Mouse (Mus musculus): Measurements from ENCODE around the gene Polr1b. TPM values are rescaled to one million over a fixed set of nuclear protein-coding genes. Genes with fewer than 3 reads are reported as not detected.

Polr1b gene
- 34.4 and 34.9 TPM in 2 replicates for polyA plus RNA-seq (2012; rRNA removed)

DNA sequence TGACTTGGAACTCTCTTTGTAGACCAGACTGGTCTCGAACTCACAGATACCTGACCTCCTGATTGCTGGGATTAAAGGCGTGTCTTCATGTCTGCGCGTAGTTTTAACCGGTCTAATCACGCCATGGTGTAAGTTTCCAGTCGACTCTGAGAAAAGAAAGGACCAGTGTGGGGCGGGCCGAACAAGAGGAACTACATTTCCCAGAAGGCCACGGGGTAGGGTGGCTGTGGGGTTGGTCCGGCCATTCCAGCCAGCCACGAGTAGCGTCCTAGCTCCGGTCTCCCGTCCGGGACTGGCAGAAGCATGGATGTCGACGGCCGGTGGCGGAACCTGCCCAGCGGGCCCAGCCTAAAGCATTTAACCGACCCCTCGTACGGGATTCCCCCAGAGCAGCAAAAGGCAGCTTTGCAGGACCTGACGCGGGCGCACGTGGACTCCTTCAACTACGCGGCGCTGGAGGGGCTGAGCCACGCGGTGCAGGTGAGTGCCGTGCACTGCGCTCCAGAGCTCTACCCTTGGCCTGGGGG lies at the start of gene Polr1b:
Polr1b (plus strand) TSS at position 212 of the 527 bp plus-strand sequence.
- TF ChIP-seq POLR2A (IDR thresholded peaks at IDR 0.05; ENCODE audit: borderline replicate concordance, extremely low read depth, insufficient read depth, insufficient read length, poor library complexity, severe bottlenecking) (peak; percentile 38; the same call in 1 of the 2 replicates), CTCF (IDR thresholded peaks at IDR 0.05; ENCODE audit: borderline replicate concordance, extremely low read depth, insufficient read depth, insufficient read length) (no peak)
- peak; percentile 97 for DNase-seq (ENCODE audit: low read depth)

DNA sequence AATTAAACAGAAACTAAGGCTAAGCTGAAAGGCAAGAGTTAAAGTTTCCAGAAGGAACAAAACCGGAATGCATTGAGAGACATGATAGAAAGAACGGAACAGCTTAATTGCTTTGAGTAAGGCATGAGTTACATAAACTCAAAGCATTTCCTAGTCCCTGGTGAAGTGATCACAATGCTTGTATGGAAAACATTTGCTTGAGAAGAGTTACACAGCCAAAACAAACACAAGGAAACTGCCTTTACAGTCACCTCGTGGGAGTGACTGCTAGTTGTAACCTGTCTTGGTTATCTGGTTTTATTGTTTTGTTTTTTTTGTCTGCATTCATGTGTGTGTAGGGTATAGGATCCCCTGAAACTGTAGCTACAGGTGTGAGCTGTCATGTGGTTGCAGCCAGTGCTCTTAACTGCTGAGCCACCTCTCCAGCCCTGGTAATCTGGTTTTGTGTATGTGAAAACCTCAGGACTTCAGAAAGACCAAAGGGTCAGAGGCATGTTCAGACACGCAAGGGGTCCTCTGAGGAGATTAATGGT lies 48.3 kb upstream of the Polr1b start:
- TF ChIP-seq CTCF (IDR thresholded peaks at IDR 0.05; ENCODE audit: borderline replicate concordance, extremely low read depth, insufficient read depth, insufficient read length) (no peak), POLR2A (IDR thresholded peaks at IDR 0.05; ENCODE audit: borderline replicate concordance, extremely low read depth, insufficient read depth, insufficient read length, poor library complexity, severe bottlenecking) (no peak)
- DNase-seq (ENCODE audit: low read depth) = no peak

DNA sequence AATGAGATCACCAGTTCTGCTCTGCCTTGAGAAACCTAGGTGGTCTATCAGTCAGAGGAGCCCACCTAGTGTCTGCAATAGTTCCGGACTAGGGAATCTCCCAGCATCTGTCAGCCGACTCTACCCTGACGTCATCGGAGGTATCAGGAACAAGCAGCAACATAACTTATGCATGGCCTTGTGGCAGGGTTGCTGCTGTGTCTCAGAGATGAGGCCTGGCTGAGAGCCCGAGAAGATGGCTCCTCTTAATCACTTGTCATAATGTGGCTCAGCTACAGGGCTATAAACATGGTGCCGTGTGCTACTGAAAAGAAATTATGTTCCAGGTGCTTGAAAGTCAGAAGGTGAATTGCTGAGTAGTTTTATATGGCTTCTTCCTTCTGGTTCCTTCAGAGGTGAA lies 45.1 kb upstream of the Polr1b start:
- DNase-seq (ENCODE audit: low read depth) = no peak
- TF ChIP-seq CTCF (IDR thresholded peaks at IDR 0.05; ENCODE audit: borderline replicate concordance, extremely low read depth, insufficient read depth, insufficient read length) = no peak

DNA sequence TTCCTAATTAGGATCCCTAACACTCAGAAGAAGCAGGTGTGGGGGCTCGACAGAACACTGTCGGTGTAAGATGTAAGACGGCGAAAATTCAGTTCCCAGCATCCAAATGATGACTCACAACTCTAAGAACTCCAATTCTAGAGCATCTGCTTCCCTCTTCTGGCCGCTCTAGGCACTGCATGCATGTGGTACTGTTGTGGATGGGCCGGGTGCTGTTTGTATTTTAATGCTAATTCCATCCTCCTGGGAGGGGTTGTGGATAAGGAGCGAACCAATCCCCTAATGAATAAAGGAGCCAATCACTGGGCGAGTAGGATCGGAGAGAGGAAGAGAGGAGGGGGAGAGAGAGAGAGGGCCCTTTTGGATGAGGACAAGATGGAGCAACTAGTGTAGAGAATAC lies 44.2 kb upstream of the Polr1b start:
- TF ChIP-seq POLR2A (IDR thresholded peaks at IDR 0.05; ENCODE audit: borderline replicate concordance, extremely low read depth, insufficient read depth, insufficient read length, poor library complexity, severe bottlenecking) (no peak), CTCF (IDR thresholded peaks at IDR 0.05; ENCODE audit: borderline replicate concordance, extremely low read depth, insufficient read depth, insufficient read length) (peak; percentile 40; the same call in 1 of the 2 replicates)
- DNase-seq (ENCODE audit: low read depth) = peak; percentile 33

DNA sequence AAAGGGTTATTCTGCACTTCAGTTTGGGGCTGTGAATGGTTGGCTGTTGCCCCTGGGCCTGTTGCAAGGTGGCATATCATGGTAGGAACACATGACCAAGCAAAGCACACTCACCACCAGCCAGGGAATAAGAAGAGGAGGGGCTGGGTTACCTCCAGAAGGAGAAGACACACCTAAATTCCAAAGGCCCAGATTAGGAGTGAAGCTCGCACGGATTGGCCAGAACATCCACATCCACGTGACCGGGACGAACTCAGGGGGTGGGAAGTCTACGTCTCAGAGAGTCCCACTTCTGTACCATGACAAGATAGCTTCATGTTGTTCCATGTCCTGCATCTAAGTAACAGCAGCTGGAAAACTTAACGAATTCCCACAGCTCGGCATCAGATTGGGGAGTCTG lies 43.5 kb upstream of the Polr1b start:
- no peak for TF ChIP-seq POLR2A (IDR thresholded peaks at IDR 0.05; ENCODE audit: borderline replicate concordance, extremely low read depth, insufficient read depth, insufficient read length, poor library complexity, severe bottlenecking)
- no peak for TF ChIP-seq CTCF (IDR thresholded peaks at IDR 0.05; ENCODE audit: borderline replicate concordance, extremely low read depth, insufficient read depth, insufficient read length)

DNA sequence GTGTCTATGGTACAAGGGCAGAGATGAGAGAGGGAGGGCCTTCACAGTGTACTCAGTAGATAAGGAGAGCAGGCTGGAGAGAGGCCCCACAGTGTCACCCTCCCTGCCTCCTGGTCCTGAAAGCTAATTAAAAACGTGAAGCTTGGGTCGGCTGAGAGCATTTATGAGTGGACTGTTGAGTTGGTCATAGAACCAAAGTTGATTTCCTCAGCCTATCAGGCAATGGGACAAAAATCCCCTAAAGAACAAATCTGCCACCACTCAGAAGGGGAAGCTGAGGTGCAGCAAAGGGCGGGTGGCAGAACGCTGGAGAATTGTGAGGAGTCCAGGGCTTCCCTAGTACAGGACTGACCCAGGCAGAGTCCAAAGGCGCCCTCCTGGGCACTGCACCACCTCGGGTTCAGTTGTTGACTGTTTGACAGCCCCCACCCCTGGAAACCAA lies 42.9 kb upstream of the Polr1b start:
- no peak for TF ChIP-seq POLR2A (IDR thresholded peaks at IDR 0.05; ENCODE audit: borderline replicate concordance, extremely low read depth, insufficient read depth, insufficient read length, poor library complexity, severe bottlenecking)
- TF ChIP-seq CTCF (IDR thresholded peaks at IDR 0.05; ENCODE audit: borderline replicate concordance, extremely low read depth, insufficient read depth, insufficient read length) = no peak
- DNase-seq (ENCODE audit: low read depth) = no peak

More for the DNA sequence above, 43.5 kb upstream of the Polr1b start:
- no peak for DNase-seq (ENCODE audit: low read depth)

DNA sequence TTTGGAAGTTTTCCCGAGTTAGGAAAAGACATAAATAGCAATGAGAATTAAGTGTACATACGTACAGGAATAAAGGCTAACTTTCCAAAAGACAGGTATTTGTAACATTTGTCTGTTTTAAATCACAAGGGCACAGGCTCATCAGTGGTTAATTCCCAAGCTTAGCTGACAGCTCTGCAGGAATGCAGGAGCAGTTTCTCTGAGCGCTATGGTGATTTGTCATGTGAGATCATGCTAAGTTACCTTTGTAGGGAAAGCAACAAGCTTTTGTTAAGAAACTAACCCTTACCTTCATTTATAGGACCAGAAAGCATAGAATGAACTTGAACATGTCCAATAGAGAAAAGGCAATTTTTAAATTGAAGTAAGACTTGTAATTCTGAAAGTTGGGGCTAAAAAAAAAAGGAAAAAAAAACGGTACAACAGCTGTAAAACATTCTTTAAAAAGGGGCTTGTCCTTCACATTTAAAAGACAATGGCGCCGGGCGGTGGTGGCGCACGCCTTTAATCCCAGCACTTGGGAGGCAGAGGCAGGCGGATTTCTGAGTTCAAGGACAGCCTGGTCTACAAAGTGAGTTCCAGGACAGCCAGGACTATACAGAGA lies 39.2 kb upstream of the Polr1b start:
- DNase-seq (ENCODE audit: low read depth) = no peak
- TF ChIP-seq POLR2A (IDR thresholded peaks at IDR 0.05; ENCODE audit: borderline replicate concordance, extremely low read depth, insufficient read depth, insufficient read length, poor library complexity, severe bottlenecking) = no peak
- no peak for TF ChIP-seq CTCF (IDR thresholded peaks at IDR 0.05; ENCODE audit: borderline replicate concordance, extremely low read depth, insufficient read depth, insufficient read length)

DNA sequence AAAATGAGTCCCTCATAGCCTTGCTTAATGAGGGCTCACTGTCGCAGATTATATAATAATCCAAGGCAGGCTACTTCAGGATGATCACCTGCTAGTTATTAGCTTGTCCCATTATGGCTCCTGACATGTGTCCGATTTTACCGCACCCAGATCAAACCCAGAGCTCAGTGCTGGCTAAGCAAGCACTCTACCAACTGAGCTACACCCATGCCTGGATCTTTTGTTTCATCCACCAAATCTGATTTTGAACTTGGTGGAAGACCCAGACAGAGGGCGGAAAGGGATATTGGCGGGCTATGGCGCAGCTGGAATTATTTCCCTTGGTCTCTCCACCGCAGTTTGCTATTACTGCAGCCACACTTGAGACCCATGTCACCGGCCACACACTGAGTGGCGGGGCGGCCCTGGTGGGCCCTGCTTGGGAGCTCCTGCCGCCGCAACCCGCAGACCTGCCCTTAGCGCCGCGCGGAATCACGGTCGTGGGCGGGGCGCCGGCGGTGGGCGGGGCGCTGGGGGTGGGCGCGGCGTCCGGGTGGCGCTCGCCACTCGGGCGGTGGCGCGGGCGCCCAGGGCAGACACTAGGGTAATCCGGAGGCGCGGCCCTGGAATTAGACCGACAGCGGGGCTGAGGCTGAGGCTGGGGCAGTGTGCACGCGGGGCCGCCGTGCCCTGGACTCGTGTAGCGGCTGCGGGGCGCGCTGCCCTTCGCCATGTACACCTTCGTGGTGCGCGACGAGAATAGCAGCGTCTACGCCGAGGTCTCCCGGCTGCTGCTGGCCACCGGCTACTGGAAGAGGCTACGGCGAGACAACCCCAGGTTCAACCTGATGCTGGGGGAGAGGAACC lies 35.1 kb upstream of the Polr1b start, which contains the start of gene Ttl:
Ttl (plus strand) TSS at position 506 of the 846 bp plus-strand sequence.
- no peak for TF ChIP-seq CTCF (IDR thresholded peaks at IDR 0.05; ENCODE audit: borderline replicate concordance, extremely low read depth, insufficient read depth, insufficient read length)
- TF ChIP-seq POLR2A (IDR thresholded peaks at IDR 0.05; ENCODE audit: borderline replicate concordance, extremely low read depth, insufficient read depth, insufficient read length, poor library complexity, severe bottlenecking) = peak; percentile 90
- peak; percentile 87 for DNase-seq (ENCODE audit: low read depth)

DNA sequence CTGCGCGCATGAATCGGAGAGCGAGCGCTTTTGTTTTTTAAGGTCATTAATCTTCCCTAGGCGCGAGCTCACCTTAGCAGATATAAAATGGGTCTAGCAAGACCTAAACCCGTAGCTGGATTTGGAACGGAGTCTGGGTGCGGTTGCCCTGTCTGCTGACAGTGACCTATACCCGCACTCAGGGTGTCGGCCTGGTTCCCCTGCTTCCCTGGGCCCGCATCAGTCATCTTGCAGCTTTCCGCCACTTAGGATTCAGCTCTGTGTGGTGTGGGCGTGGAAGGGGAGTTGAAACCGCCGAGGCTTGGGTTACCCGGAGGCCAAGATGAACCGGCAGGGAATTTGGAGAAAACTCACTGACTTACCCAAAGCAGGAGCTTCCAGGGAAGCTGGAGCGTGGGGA lies 34.5 kb upstream of the Polr1b start:
- no peak for TF ChIP-seq CTCF (IDR thresholded peaks at IDR 0.05; ENCODE audit: borderline replicate concordance, extremely low read depth, insufficient read depth, insufficient read length)
- TF ChIP-seq POLR2A (IDR thresholded peaks at IDR 0.05; ENCODE audit: borderline replicate concordance, extremely low read depth, insufficient read depth, insufficient read length, poor library complexity, severe bottlenecking) = no peak

DNA sequence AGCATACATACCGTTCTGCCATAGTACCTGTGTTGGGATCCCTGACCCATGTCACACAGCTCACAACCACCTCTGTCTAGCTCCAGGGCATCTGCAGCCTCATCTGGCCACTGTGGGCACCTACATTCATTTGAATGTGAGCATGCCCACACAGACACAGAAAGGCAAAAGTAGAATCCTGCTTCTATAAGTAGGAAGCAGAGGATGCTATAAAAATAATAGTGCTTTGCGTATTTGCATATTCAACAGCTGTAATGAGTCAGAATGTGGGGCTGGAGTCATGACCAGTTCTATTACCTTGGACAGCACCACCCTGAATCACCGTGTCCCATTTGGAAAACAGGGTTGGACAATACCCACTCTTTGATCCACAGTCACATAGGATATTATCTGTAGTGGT lies 30.5 kb upstream of the Polr1b start:
- TF ChIP-seq CTCF (IDR thresholded peaks at IDR 0.05; ENCODE audit: borderline replicate concordance, extremely low read depth, insufficient read depth, insufficient read length) = no peak
- no peak for DNase-seq (ENCODE audit: low read depth)

More for the DNA sequence above, 34.5 kb upstream of the Polr1b start:
- peak; percentile 75 for DNase-seq (ENCODE audit: low read depth)

DNA sequence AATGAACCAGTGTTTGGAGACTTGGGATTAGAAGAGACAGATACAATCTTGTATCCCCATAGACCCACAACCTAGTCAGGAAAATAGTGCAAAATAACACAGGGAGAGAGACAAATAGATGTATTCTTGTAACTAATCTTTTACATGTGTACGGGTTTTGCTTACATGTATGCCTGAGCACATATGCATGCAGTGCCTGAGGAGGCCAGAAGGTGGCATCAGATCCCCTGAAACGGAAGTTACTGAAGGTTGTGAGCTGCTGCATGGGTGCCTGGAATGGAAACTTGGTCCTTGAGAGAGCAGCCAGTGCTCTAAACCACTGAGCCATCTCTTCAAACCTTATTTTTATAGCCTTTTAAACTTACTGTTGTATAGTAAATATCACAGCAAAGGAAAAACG lies 22.5 kb upstream of the Polr1b start:
- DNase-seq (ENCODE audit: low read depth) = peak; percentile 28
- peak; percentile 39; the same call in 1 of the 2 replicates for TF ChIP-seq CTCF (IDR thresholded peaks at IDR 0.05; ENCODE audit: borderline replicate concordance, extremely low read depth, insufficient read depth, insufficient read length)
- TF ChIP-seq POLR2A (IDR thresholded peaks at IDR 0.05; ENCODE audit: borderline replicate concordance, extremely low read depth, insufficient read depth, insufficient read length, poor library complexity, severe bottlenecking) = no peak
